Mouse (Mus musculus) cerebellum, adult 2 months (tissue): Measurements from ENCODE around the gene Plppr3.

Source experiments
- CTCF ChIP-seq: fragments of 200-500 bp; IDR thresholded peaks from 2 replicates; pipeline ENCODE4 v1.5.1; 2011; ENCODE audit warnings: low read depth, mild to moderate bottlenecking, control low read depth, low read length, moderate library complexity, borderline replicate concordance; ENCODE audit not compliant: insufficient read depth
- POLR2A ChIP-seq: fragments of 200-500 bp; IDR thresholded peaks from 2 replicates; pipeline ENCODE4 v1.6.1; 2011; ENCODE audit warnings: low read length, control low read depth, borderline replicate concordance; ENCODE audit not compliant: insufficient read depth

GRCm38 (mm10) chr10:79853392-79853791, 21.0 kb downstream of the Plppr3 start:
- TF ChIP-seq POLR2A = no peak
- no peak for TF ChIP-seq CTCF
